Mouse (Mus musculus) layer of hippocampus, adult 9-10 months (tissue): ENCODE data around the gene Tfap2d.

ENCODE experiments used
- DNase-seq: peaks from one replicate; pipeline ENCODE4 v3.0.0; 2022; ENCODE audit warnings: low spot score

Gene Tfap2d

DNA sequence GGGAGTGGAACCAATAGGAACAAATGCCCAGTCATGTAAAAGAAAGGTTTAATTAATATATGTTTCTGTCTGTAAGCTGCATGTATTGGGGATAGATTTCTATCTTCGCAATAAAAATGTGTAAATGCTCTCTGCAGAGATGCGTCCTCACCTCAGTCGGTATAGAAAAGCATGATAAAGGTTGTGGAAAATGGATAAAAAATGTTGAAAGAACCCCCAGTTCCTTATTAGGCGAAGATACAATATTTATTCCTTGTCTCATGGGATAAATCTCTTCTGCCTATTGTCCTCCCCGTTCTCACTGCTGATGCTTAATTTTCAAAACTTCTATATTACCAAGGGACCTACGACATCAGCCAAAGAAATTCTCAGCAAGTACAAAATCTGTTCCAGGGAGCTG, at the start of gene Tfap2d:
Gene Tfap2d (plus strand): TSS at position 392 of the 400 bp plus-strand sequence.
- DNase-seq = no peak

DNA sequence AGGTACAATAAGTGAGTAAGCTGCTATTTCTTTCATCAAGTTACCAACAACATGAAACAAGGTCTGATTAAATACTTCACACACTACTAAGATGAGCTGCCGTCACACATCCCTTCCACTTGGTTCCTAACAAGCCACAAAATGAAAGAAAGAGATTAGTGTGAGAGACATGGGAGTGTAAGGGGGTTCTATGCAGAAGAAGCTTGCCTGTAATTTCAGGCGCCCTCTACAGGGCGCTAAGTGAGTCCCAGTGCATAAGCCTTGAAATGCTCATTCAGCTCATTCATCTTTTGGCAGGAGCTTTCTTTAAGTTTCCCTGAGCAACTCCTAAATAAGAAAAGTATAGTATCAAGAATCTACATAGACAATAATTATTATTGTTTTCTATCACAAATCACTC, 46.5 kb upstream of the Tfap2d start:
- no peak for DNase-seq

- DNase-seq = no peak
Measured at GRCm38 (mm10) chr1:19056861-19057260, 46.0 kb upstream of the Tfap2d start.

DNA sequence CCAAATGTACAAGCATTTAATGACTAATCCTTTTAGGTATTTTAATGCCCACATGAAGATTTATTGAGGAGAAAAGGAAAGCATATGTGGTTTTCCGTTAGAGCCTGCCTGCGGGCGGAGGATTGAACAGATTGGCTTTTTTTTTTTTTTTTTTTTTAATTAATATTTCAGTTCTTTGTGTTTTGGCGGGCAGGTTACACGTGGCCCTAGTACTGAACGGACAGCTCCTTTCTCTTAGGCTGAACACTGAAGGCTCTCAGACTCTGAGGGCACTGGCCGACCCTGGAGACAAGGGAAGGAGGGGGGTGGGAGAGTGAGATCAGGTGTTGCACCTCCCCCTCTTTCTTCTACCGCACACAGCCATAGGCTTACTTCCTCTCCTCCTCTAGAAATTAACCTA, 14.7 kb upstream of the Tfap2d start:
- no peak for DNase-seq

- no peak for DNase-seq
Measured at GRCm38 (mm10) chr1:19096921-19097320, 5.9 kb upstream of the Tfap2d start.

DNA sequence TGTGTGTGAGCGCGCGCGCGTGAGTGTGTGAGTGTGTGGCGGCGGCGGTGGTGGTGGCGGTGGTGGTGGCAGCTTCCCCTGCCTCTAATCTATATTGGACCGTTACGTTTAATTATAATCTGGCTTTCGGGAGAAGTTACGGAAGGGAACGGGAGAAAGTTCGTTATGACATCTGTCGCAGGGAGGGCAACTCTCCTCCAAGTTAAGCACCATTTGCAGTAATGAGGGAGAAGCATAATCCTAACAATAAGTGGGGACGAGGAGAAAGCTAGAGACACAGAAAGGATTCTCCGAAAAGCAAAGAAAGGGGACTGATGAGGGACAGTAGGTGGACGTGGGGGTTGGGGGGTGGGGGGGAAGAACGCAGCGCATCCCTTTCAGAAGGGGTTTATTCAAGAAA, 494 bp downstream of the Tfap2d start:
- no peak for DNase-seq

GRCm38 (mm10) chr1:19103776-19104142, 937 bp downstream of the Tfap2d start:
- no peak for DNase-seq

DNA sequence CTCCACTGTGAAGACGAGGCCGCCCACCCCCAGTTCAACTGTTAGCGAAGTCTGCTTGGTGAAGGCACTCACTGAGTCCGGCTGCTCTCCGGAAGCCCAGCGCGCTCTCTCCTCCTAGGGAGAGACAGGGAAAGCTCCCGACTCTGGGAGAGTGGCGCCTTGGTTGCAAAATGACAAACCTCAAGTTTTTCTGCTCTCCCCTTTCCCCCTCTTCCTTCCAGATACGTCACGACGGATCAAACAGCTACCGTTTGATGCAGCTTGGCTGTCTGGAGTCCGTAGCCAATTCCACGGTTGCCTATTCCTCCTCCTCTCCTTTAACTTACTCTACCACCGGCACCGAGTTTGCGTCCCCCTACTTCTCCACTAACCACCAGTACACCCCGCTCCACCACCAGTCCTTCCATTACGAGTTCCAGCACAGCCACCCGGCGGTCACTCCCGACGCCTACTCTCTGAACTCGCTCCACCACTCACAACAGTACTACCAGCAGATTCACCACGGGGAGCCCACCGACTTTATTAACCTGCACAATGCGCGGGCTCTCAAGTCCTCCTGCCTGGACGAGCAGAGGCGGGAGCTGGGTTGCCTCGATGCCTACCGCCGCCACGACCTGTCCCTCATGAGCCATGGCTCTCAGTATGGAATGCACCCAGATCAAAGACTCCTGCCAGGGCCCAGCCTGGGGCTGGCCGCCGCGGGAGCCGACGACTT, 1.5 kb downstream of the Tfap2d start:
- DNase-seq = no peak

GRCm38 (mm10) chr1:19106401-19106800, 3.6 kb downstream of the Tfap2d start:
- no peak for DNase-seq

- no peak for DNase-seq
Measured at GRCm38 (mm10) chr1:19106841-19107800, 4.3 kb downstream of the Tfap2d start.

DNA sequence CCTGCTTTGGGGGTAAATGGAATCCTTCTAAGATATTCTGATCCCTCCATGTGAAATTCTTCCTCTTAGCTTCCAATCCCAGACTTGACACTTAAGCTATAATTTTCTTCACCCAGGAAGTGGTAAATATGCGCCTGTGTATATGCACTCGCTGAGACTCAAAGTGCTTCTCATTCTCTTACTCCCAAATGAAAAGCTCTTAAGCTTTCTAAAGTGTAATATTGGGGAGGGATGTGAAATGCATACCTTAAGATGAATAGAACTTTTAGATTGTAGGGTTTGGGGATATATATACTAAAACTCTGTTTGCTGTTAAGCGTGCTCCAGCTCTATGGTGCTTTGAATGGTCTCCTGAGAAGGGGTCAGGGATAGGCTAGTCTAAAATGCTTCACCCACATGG, 5.0 kb downstream of the Tfap2d start:
- DNase-seq = no peak

- DNase-seq = no peak
Measured at GRCm38 (mm10) chr1:19109711-19110110, 6.9 kb downstream of the Tfap2d start.

GRCm38 (mm10) chr1:19110211-19110610, 7.4 kb downstream of the Tfap2d start:
- DNase-seq = no peak

DNA sequence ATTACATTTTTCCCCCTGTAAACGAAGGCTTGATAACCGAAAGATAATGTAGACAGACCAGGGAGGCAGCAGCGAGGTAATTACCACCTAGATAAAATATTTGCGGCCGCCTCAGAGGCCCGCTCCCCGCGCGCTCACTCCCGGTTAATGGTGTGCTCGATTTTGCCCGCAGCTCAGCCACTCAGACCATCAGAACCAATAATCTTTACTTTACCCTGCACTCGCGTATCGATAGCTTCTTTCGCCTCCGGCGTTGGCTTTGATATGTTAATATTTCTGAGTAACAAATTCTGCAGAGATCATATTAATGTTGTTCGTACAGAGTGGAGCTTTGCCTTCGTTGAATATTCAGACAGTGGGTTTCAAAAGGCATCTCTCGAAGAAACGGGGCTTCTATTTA, 8.2 kb downstream of the Tfap2d start:
- DNase-seq = no peak

- DNase-seq = peak; percentile 16
Measured at GRCm38 (mm10) chr1:19178742-19179397, 76.0 kb downstream of the Tfap2d start.

DNA sequence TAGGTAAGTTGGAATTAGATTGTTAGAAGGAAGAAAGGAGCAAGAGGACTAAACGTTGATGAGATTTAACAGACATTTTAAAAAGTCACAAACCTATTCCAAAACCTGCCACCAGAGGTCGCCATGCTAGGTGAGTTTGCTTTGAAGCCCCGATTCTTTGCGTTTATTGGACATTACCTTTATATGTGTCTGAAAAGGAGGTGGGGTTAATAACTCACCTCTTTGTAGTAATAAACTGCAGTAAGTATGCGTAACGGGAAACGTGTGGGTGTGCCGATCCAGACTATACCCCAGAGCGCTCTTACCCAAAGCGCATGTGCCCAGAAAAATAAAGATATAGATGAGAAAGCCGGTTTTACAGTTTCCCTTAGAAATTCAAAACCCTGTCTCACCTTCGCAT, 102.8 kb downstream of the Tfap2d start:
- peak; percentile 30 for DNase-seq

DNA sequence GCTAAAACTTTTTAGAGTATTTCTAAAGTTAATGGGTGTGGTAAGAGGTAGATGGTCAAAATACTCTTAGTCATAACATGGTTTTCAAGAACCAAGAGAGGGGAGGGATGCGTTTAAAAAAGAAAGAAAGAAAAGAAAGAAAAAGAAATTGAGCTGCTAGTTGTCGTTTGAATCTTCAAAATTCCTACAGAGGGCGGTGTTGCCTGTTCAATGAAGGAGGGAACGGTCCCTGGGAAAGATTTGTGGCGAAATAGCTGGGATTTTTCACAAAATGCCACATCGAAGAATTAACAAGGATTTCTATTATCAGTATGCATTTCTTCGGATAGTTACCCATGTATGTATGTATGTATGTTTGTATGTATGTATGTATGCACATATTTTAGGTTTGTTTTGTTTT, 103.4 kb downstream of the Tfap2d start:
- DNase-seq = no peak

GRCm38 (mm10) chr1:19207611-19208010, 104.8 kb downstream of the Tfap2d start:
- no peak for DNase-seq

GRCm38 (mm10) chr1:19208641-19209358, 106.0 kb downstream of the Tfap2d start, which contains the start of gene Tfap2b:
TSS of gene Tfap2b (plus strand) at chr1:19208914.
- no peak for DNase-seq

DNA sequence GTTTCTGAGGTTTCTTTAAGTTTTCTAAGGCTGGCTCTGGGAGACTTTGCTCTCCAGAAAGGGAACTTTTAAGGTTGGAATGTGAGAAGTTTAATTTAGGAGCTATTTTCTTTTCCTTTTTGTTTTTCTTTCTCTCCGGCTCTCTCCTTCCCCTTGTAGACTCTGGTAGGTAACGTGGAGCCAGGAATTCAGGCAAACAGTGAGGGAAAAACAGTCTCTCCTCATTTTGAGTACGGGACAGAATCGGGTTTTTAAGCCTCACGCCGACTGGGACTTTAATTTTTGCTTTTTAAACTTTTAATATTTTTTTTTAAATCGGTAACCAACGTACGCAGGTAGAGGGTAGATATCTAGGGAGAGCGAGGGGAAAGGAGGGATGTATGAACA, 106.5 kb downstream of the Tfap2d start:
- no peak for DNase-seq

DNA sequence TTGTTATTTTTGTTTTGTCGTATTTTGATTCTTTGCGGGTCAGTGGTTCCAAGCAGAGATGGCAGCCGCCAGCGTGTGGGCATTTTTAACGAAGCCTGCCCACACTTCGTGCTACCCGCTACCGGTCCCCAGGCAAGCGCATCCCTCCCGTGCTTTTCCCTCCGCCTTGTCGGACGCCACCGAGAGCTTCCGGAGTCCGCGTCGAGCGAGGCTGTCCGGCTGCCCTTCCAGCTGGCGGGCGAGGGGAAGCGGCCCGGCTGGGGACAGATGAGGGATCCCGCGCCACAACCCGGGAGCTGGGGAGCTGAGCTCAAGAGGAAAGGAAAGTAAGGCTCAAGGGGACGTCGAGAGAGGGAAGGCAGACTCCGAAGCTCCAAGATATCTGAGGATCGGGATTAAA, 107.0 kb downstream of the Tfap2d start:
- DNase-seq = no peak
